Mouse (Mus musculus) layer of hippocampus, postnatal 36 days (tissue): ENCODE results near the gene Ptprg. TPM values are rescaled to one million over a fixed set of nuclear protein-coding genes. Genes with fewer than 3 reads are reported as not detected.
A peak's percentile ranks its signal among the peaks of the same experiment; 100 is the strongest.
"Not testable (repeated sequence)": the region's sequence is repeated elsewhere in the genome, so short reads cannot be mapped to it uniquely, and the experiment has no call there.

Experiments
- DNase-seq, 2 experiments: peaks; one replicate each; pipeline ENCODE4 v3.0.0; 2022
- total RNA-seq, 2 experiments: library from RNA; stranded (reverse); gene quantifications; 2 replicates each; pipeline ENCODE4 v1.2.3; 2021

Gene Ptprg
- total RNA-seq, 2 experiments from 2014 or later: 106 to 107 TPM

DNA sequence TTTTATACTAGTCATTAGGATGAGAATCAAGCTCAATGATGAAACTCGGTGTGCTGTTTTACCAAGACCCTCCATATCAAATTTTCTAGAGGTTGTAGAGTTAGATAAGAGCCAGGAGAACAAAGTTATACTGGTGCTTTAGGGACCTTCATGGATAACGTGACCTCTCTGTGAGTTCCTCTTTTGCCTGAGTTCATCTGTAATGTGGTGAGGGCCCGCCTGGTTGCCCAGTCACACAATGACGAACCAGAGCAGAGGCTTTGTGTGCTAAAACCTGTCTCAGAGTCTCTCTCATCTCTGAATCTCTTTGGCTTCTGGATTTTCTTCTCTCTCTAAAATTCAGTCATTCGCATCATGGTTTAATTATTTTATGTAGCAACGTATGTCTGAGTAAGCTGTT, 204.9 kb downstream of the Ptprg start:
- DNase-seq: no peak

DNA sequence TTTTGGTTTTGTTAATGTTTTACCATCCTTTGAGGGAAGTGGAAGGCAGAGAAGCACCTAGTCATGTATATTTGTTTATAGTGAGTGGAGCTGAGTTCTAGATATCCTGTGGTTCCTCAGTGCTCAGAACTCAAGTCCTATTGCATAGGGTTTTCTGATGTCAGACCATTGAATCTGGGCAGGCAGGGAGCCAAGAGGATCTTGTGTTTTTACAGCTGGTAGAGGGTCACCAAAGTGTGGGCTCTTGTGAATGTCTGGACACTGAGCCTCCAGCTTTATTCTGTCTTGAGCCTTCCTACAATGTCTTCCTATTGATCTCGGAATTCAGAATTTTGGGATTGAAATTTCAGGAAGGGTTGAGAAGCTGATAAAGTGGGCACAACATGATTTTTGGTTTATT, 206.0 kb downstream of the Ptprg start:
- DNase-seq: no peak

DNA sequence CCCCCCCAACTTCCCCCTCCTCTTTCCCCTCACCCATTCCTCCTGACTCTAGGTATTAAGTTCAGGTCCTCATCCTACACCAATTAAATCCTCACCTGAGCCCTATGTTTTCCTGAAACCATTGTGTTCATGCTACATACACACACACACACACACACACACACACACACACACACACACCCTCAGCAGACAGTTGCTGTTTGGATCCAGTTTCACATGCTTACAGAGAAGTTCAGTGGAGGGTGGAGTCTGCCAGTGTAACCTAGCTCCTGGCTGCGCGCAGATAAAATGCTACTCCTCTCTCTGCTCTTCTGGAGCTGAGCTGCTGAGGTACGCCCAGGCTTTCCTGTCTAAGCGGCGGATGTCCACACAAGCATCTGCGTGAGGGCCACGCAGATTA, 209.7 kb downstream of the Ptprg start:
- no peak for DNase-seq

DNA sequence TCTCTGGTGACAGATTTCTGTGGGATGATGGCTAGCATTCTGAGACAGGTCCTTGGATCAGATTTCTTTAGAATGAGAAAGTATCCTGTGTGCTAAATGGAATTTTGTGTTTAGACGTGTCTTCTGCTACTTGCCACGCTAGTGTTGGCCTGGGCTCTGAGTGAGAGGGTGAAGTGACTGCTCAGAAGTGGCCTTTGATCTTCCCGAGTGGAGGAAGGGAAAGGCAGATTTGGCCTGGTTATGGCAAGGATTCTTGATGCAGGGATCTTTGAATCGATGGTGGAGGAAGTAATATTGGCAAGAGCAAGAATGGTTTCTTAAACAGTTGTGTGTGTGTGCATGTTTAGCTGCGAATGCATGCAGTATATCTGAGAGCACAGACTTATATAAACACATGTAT, 219.4 kb downstream of the Ptprg start:
- no peak for DNase-seq

DNA sequence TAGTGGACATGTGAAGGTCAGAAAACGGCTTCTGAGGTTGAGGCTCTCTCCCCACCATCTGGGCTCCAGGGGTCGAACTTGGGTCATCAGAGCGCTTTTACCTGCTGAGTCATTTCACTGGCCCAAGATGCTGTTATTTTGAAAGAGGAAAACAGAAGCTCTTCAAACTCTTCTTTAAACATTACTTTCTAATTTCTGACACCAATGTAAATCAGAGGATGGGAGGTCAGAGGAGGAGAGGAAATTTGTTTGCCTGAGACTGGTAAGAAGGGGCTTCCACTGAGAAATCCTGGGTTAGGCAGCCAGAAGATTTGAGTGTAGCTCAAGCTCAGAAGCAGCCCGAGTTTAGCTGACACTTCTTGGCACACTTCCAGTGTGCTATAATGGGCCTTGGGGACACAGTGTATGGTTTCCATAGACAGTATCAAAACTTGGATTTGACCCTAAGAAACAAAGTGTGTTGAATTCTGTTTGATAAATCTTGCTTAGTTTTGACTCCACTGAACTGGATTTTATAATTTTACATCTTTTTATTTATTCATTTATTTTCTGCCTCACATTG, 221.2 kb downstream of the Ptprg start:
- DNase-seq: no peak

DNA sequence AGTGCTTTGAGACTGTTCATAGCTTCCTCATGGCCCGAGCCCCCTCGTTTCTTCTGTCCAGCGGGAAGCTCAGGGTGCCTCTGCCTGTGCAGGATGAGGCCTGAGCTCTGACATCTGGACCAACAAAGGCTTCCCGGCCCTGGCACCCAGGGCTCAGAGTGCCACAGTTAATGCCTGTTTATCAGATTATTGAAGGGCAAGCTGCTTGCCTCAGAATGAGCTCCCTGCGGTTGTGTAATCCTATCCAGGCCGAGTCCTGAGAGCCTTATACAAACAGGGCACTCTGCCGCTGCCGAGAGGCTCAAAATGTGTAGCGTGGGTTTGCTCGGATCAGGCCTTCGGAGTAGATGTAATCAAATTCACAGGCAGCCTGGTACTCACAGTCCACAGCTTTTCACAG, 221.9 kb downstream of the Ptprg start:
- DNase-seq: peak; percentile 23 to 24

DNA sequence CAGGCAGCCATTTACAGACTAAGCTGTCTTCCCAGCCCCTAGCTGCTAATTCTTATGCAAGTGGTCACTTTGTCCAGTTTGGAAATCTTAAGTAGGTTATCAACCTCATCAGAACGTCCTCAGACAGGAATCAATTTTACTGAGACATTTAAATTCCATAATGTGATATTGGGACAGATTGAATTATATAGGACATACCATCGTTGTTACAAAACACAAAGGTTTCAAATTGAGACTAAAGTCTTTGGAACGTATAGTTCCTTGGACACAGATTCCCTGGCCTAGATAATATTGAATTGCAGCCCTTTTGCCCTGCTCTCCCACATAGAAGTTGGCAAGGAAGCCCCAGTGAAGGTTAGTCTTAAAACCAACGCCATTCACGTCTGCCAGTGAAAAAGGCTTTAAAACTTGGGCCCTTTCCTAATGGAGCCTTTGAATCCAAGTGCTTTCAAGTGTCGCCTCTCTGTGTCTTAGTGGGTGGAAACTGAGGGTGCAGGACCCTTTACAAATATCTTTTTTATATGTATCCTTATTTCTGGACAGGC, 222.7 kb downstream of the Ptprg start:
- DNase-seq: no peak

DNA sequence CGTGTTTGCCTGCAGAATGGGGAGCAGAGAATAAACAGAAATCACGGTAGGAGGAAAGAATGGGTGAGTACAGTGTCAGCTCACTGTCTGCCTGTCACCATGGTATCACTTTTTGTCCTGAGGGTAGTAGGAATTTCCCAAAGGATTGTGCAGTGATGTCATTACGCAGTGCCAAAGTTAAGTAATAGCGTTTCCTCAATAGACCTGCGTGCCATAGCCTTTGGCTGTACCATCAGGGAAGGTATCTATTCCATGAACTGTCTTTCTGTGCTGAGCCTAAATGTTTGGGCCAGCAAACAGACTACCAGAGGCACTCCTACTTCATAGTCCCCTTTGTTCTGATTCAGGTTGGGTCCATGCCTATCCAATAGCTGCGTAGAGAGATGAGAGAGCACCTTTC, 223.2 kb downstream of the Ptprg start:
- DNase-seq: no peak

DNA sequence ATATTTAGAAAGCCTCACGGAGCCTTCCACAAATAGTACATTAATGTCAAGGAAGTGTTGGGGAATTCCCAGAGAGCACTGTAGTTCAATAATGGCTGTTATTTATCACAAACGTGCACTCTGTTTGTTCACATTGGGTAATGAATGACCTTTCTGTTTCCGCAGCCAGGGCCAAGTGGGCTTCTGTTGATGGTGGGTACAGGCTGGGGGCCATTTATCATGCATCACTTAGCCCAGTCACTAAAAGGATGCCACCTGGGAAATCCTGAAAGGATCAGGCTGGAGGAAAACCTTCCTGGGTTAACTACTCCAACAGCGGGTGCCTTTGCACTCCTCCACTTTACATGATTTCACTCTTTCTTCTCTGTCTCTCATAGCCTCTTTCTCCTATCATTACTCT, 237.9 kb downstream of the Ptprg start:
- DNase-seq: no peak

DNA sequence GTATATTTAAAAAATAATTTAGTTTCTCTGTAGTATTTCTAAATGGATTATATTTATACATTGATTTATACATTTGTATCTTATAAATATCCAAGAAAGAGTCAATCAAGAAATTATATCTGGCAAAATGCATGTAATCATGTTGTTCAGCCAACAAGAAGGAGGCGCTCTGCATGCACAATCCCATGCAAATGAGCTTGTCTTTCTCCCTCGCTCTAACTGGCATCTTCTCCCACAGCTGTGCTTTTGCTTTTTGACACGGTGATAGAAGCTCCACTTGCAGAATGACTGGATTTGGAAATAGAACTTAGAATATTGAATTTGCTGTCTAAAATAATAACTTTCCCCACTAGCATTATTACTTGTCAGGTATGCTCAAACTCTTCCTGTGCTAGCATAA, 240.5 kb downstream of the Ptprg start:
- DNase-seq: no peak

DNA sequence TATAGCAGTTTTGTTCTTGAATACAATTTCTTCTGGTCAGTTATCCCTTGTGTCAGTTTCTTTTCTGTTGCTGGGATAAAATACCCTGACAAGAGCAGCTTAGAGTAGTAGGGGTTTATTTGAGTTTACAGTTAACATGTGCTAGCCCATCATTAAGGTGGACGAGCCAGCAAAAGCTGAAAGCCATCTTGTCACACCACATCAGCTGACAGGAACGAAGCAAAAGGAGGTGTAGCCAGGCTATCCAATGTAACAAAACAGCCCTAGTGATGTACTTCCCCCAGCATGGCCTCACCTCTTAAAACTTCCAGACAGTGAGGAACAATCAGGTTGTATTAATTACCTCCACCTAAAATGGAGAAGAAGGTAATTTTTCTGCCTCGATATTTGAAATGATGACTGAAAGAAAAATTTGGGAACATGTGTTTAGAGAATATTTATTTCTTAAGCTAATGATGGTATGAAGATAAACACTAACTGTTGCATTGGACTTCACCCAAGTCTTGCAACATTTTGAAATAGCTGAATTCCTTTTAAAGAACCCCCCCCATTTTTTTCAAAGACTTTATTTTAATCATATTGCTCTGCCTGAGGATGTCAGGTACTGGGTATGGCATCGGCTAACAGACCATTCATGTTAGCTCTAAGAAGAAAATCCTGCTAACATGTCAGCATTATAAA, 249.2 kb downstream of the Ptprg start:
- no peak for DNase-seq

DNA sequence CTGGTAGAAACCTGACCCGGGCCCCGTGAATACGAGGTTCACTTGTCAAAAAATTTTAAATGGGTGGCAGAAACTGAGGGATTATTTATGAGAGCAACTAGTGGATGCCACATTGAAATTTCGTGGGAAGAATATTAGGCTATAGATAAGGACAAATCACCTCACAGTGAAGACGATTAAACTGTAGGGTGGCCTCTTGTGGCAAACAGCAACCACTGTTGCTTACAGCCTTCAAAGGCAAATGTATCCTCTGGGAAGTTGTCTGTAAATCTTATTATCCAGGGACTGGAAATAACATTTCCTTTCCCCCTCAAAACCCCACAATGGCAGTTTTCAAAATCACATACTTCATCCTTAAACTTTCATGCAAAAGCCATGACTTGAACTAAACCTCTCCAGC, 253.3 kb downstream of the Ptprg start:
- no peak for DNase-seq

DNA sequence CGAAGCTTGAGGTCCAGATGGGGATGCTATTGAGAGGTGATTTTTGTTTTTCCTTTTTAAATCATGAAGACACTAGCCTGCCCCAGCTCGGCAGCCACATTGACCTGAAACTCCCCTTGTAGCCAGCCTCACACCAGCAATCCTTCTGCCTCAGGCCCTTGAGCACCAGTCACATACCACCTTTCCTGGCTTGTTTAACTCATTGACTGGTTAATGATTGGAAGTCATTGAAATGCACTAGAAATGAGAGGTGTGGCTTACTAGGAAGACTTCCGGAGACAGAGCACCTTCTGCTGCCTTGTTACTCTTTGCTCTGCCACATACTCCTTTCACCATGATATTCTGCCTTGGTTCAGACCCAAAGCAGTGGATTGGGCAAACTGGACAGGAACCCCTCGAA, 254.1 kb downstream of the Ptprg start:
- DNase-seq: no peak

DNA sequence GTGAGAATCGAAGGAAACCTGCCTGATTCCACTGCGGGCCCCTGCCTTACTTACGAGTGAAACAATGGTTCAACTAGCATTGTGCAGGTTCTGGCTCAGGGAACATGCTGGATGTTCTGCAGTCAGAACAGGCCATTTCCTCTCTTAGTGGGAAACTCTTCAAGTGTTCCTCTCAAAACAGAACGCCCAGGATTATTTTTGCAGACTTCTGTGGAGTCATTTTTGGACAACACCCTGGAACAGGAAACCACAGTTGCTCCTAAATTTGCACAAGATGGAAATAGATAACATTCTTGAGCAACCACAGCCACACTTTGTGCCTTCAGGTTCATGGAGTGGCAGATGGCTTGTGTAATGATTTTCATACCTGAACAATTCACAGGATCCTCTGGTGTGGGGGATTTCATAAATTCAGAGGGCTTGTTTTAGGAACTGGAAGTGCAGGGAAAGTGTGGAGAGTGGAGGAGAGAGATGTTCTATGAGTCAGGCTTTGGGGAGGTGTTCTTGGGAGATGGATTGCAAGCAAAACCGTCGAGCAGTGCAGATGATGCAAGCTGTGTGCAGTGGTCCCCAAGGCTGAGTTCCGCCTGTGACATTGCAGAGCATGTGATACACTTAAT, 257.9 kb downstream of the Ptprg start:
- DNase-seq: no peak

DNA sequence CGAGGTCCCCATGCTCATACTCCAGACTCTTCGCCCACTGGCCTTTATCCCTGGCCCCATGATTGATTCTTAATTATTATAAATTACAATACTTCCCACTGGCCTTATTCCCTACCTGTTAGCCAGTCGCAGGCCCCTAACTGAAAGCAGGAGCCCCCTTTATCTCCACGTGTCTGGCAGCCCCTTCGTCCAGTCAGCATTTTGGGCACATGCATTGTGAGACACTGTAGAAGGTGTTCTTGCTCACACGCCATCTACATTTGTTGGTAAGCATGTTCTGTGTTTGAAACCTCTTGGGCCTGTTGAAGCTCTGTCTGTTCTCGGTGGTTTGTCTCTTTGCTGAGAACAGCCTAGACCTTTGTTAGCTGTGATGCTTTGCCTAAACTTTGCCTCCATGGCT, 259.0 kb downstream of the Ptprg start:
- no peak for DNase-seq

DNA sequence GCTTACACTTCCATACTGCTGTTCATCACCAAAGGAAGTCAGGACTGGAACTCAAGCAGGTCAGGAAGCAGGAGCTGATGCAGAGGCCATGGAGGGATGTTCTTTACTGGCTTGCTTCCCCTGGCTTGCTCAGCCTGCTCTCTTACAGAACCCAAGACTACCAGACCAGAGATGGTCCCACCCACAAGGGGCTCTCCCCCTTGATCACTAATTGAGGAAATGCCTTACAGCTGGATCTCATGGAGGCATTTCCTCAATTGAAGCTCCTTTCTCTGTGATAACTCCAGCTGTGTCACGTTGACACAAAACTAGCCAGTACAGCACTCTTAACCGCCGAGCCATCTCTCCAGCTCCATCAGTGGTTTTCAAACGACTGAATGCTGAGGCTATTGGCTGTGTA, 261.5 kb downstream of the Ptprg start:
- DNase-seq: not testable (repeated sequence)

DNA sequence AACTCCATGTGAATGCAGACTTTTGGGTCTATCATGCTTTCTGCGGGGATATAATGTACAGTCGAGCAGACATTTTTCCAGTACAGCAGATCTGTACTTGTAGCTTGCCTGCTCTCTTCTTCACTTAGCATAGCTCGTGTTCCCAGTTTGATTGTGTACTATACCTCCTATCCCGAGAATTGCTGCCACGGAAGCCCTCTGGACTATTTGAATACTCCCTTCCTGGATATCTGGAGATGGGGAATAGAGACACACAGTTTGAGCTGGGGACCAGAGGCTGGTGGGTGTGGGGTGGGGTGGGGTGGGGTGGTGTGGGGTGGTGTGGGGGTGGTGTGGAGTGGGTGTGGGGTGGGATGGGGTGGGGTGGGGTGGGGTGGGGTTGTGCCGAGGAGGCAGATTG, 263.9 kb downstream of the Ptprg start:
- DNase-seq: no peak

DNA sequence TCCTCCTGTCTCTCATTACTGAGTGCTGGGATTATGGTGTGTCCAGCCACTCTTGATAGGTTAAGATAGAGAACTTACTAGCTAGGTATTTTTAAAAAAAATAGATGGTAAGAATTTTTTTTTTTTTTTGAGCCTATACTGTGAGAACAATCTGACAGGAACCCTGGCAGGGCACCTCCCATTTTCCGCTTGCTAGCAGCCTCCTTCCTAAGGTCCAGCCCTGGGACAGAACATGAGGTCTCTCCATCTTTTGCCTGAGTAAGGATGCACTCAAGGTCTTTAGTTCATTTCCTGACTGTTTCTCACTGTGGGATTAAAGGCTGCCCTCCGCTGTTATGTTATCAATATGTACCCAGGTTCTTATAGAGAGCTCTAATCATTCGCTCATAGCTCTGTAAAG, 264.7 kb downstream of the Ptprg start:
- DNase-seq: no peak

DNA sequence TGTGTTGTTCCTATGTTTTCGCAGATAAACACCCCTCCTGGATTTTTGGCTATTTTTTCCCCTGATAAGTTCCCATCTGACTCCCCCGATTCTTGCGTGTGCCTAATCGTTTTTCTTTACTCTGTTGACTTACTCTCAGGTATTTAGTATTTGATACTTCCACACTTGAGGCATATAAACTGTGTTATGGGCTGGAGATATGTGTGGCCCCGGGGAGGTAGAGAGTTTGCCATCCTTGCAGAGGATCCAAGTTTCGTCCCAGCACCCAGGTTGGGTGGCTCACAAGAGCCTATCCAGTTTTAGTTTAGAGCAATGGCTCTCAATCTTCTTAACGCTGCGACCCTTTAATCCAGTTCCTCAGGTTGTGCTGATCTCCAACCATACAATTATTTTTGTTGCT, 265.4 kb downstream of the Ptprg start:
- no peak for DNase-seq

DNA sequence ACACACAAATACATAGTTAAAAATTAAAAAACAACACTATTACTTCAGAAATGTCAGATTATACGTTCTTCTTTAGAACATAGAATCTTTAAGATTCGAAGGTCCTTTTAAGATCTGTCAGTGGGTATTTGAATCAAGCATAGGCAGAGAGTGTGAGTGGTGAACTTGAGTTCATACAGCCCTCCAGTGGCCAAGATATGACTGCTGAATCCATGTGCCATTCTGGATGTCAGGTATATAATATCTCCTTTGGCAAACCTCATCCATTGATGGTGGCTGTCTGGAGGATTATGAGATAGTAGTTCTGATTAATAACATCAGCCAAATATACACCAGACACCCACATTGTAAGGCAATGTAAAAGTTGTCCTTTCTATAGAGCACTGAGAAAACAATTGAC, 266.0 kb downstream of the Ptprg start:
- no peak for DNase-seq

DNA sequence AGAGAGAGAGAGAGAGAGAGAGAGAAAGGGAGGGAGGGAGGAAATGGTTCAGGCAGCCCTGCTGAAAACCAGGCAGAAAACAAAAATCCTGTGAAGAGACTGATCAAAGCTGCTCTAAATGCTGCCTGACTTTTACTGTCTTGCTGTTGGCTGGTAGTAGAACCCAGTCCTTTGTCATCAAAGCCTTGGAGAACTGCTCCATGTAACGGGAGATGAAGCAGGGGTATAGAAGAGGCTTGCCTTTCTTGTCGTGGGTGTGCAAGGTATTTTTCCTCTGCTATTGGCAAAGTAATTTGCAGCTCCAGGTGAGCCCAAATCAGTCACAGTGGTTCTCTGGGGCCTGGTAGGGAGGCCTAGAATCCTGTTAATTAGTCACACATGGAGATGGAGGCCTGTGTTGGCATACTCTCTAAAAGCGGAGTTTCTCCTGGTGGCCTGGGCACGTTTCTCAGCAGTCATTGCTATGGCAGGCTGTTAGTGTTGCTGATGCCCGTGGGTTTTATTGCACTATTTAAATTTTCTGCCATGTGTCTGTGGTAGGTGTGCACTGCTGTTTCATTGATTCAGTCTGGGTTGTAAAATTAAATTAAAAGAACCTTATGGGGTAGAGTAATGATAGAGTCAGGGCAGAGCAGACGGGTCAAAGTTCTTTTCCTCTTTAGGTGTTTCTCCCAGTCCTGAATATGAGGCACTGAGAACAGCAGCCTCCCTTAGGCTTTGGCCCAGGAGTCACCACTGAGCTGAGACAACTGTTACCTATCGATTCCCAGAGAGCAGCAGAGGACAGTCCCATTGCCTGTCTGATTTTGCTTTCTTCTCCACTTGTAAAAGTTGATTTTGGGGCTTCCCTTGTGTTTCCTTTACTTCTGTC, 269.7 kb downstream of the Ptprg start:
- peak in 1 of 2 experiments; percentile 19 for DNase-seq

DNA sequence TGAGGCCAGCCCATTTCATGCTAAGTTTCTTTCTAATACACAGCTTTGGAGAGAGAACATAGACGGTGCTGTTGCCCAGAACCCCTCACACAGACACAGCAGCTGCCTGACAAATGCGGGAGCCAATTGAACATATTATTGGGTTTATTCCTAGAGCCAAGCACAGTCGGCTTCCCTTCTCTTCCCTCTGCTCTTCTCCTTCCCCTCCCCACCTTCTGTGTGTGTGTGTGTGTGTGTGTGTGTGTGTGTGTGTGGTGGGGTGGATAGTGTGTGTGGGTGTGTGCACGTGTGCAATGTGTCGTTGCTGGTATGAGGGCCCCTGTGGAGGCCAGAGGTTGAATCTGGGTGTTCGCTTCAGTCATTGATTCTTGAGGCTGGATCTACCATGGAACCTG, 270.4 kb downstream of the Ptprg start:
- peak; percentile 31 to 37 for DNase-seq

DNA sequence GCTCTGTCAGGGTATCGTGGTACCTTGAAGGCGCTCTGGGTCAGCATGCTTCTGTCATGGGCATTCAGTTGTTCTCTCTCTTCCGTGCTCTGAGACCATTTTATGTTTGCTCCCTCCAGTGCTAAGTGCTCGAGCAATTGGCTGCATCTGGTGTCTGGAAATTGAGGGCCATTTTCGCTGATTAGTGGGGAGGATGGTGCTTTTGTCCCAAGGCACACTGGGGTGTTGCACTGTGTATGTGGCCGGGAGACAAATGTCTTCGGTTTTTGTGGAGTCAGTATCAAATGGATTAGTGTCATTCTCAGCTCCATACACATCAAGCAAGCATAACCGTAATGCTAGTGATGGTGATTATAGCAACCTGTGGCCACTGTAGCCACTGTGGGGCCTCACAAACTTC, 271.6 kb downstream of the Ptprg start:
- DNase-seq: no peak
